Mouse (Mus musculus) layer of hippocampus, postnatal 36 days (tissue): ENCODE measurements at regions not wholly inside any gene's neighbourhood (a gene's known extent, or its start where the extent isn't known, plus 50 kb on each side); places are given as distances from the start of the nearest gene placed in this dataset.
"Not testable (repeated sequence)": the region's sequence is repeated elsewhere in the genome, so short reads cannot be mapped to it uniquely, and the experiment has no call there.

Experiments used
- DNase-seq, 2 experiments: peaks; one replicate each; pipeline ENCODE4 v3.0.0; 2022

GRCm38 (mm10) chr3:130819031-130819836 lies 89.0 kb upstream of the Rpl34 start:
- DNase-seq = no peak

- DNase-seq = peak; percentile 87 to 88
Measured at GRCm38 (mm10) chr3:130818467-130819030, 88.4 kb upstream of the Rpl34 start.

- no peak for DNase-seq
Measured at GRCm38 (mm10) chr3:130809696-130810665, 79.8 kb upstream of the Rpl34 start.

GRCm38 (mm10) chr3:130805345-130805744 lies 75.1 kb upstream of the Rpl34 start:
- DNase-seq = no peak

- DNase-seq = no peak
Measured at GRCm38 (mm10) chr3:130804327-130804662, 74.1 kb upstream of the Rpl34 start.

GRCm38 (mm10) chr3:130803591-130804326 lies 73.6 kb upstream of the Rpl34 start:
- DNase-seq = no peak

- DNase-seq = no peak
Measured at GRCm38 (mm10) chr3:130800016-130800415, 69.8 kb upstream of the Rpl34 start.

- DNase-seq = not testable (repeated sequence)
Measured at GRCm38 (mm10) chr3:130797956-130798355, 67.8 kb upstream of the Rpl34 start.

- no peak for DNase-seq
Measured at GRCm38 (mm10) chr3:130796531-130796930, 66.3 kb upstream of the Rpl34 start.

- no peak for DNase-seq
Measured at GRCm38 (mm10) chr3:130795396-130795795, 65.2 kb upstream of the Rpl34 start.

- no peak for DNase-seq
Measured at GRCm38 (mm10) chr3:130794142-130794925, 64.1 kb upstream of the Rpl34 start.

- DNase-seq = no peak
Measured at GRCm38 (mm10) chr3:130780706-130781240, 50.6 kb upstream of the Rpl34 start.
